In the genomic region with DNA sequence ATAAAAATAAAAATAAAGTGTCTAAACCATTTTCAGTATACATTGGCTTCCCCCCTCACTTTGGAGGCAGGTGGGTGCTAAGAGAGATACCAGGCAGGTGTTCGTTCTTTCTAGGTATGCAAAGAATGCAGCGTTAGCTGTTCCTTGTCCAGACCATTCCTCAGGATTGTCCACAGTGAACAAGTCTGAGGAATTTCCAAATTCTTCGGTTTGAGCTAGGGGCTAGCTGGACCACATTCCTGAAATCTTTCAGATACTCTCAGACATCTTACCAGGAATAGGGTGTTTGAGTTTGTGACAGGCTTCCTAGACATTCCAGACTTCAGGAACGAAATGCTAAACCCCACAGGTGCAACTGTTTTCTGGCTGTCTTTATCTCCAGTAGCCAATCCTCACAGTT, we compare ENCODE assay signal across 21 mouse cellular contexts.
"Had no signal": no experiment of that assay in that cellular context is flagged by ENCODE, and none has a peak within 500 bp of the region (broad histone marks: within the 10 kb centered on the region; RNA-seq: fewer than 3 reads in every experiment).

No protein-coding gene starts in this region.

- H3K36me3 ChIP-seq: kidney, embryonic 15.5 days; limb, embryonic 12.5 days; limb, embryonic 15.5 days had no signal

- DNase-seq: kidney, adult 8-10 months; kidney, postnatal 10 days; kidney, postnatal 36 days; layer of hippocampus, postnatal 36 days; left cerebral cortex, postnatal 4 days; liver, postnatal 0 days; lung, postnatal 36 days; midbrain, embryonic 14.5 days; right cerebral cortex, postnatal 14 days; right cerebral cortex, postnatal 4 days; thymus, adult 2 months; thymus, postnatal 14 days had no signal

- H3K9ac ChIP-seq: kidney, embryonic 15.5 days; limb, embryonic 12.5 days; limb, embryonic 15.5 days; liver, embryonic 14.5 days; liver, postnatal 0 days had no signal

- H3K4me1 ChIP-seq: kidney, embryonic 15.5 days; limb, embryonic 12.5 days; limb, embryonic 15.5 days; megakaryocyte, embryonic 14.5 days had no signal

- H3K4me3 ChIP-seq: kidney, embryonic 15.5 days; limb, embryonic 12.5 days; limb, embryonic 15.5 days; megakaryocyte, embryonic 14.5 days had no signal

- H3K9me3 ChIP-seq: kidney, embryonic 15.5 days; limb, embryonic 12.5 days; limb, embryonic 15.5 days; megakaryocyte, embryonic 14.5 days had no signal

- H3K27ac ChIP-seq: kidney, embryonic 15.5 days; limb, embryonic 12.5 days; limb, embryonic 15.5 days; liver, embryonic 14.5 days; stomach, postnatal 0 days had no signal

- H3K27me3 ChIP-seq: kidney, embryonic 15.5 days; limb, embryonic 12.5 days; limb, embryonic 15.5 days; megakaryocyte, embryonic 14.5 days had no signal

- H3K4me2 ChIP-seq: kidney, embryonic 15.5 days; limb, embryonic 12.5 days; limb, embryonic 15.5 days; liver, embryonic 11.5 days; midbrain, embryonic 11.5 days had no signal

- ATAC-seq: lung, postnatal 0 days had no signal
